Mouse (Mus musculus): ENCODE measurements around the gene Nans.
A peak's percentile ranks its signal among the peaks of the same experiment; 100 is the strongest.

Nans gene

GRCm38 (mm10) chr4:46489028-46489925 is at the start of gene Nans:
Gene Nans, plus strand, starts transcription at chr4:46489248.
- DNase-seq, result peak; percentile 94 to 95

- DNase-seq, result no peak
Measured at GRCm38 (mm10) chr4:46442501-46442900, 46.5 kb upstream of the Nans start.

DNA sequence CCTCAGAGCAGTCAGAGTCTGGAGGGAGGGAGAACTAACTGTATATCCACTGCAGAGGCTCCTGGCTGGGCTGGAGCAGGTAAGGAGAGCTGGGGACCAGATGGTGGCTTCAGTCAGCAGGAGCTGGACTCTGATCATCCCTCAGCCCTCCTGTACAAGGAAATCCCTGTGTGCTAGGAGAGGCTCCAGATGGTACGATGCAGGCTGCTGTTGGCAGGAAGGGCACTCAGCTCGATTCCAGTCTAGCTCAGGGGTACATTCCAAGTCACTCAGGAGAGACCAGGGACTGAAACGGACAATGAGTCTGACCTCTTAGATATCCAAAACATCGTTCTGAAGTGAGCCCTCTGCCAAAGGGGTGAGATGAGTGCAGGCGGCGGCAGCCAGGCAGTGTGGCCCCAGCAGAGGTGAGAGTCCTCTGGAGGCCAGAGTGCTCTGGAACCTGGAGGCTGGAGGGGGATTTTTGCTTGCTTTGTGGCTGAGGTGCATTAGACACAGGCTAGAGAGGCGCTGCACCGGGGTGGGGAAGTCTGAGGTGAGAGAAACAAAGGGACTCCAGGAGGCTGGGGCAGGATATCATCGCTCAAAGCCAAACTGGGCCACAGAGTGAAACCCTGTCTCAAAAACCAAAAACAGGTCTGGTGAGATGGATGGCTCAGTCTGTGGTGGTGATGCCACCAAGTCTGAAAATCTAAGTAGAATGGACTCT is 43.7 kb upstream of the Nans start:
- DNase-seq, result no peak

- no peak for DNase-seq
Measured at GRCm38 (mm10) chr4:46447461-46447860, 41.6 kb upstream of the Nans start.

DNA sequence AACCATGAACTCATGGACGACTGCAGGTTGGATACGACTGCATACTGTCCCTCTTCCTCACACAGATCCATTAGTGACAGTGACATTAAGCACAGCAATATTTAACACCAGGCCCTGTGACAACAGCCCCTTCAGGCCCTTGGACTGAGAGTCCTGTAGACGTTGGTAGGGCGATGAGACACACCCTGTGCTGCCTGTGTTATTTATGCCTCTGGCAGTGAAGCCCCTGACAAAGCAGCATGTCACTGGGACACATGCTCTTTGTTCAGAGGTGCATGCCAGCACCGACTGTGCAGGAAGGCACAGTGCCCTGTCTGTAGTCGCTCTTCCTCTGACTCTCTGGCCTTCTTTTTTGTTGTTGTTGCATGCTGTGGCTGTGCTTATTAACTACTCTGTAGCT is 40.2 kb upstream of the Nans start:
- DNase-seq, result peak in 1 of 2 experiments; percentile 44

DNA sequence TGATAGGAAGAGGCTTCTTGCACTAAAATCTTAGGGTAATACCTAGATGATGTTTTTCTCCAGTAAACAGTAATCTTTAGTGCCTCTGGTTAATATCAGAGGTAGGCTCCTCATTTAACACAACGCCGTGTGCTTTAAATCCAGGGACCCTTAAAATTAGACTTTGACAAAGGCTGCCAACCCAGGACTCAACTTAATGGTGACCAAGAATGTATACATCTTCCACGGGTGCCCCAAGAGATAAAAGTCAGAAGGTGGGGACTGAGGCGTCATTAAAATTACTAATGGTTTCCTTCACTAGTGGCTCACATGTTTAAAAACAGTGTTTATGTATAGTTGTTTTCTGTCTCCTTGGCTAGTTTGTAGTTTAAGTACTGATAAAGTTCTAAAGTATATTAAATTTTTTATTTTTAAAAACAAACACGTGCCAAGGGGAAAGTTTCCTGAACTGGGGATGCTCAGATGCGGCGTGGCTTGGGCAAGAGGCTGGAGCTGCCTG is 39.0 kb upstream of the Nans start:
- DNase-seq, result no peak

DNA sequence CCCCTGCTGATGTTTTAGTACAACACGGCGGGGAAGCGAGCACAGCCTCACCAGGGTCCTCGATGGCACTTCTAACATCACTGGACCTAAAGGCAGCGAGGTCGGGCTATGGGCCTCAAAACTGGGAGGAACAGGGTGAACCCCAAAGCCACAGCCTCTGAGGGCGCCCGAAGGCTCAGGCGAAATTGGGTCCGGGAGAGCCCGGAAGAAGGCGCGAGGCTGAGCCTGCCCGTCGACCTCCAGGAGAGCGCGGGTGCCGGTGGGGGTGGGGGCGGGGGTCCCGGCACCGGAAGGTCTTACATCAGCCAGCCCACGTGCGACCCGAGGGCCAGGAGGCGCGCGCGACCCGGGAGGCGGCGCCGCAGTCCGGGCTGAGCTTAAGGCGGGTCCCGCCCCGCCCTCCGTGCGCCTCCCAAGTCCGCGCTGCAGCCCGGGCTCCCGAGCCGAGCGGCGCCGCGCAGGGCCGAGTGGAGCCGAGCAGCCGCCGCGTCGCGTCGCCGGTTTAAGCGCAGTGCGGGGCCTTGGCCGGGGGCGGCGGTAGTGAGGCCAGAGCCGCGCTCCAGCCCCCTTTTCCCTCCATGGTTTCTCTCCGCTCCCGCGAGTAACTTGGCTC is 38.4 kb upstream of the Nans start, which contains the start of gene Anp32b:
TSS of gene Anp32b (plus strand) at position 384 of the 613 bp plus-strand sequence.
- peak; percentile 86 for DNase-seq

DNA sequence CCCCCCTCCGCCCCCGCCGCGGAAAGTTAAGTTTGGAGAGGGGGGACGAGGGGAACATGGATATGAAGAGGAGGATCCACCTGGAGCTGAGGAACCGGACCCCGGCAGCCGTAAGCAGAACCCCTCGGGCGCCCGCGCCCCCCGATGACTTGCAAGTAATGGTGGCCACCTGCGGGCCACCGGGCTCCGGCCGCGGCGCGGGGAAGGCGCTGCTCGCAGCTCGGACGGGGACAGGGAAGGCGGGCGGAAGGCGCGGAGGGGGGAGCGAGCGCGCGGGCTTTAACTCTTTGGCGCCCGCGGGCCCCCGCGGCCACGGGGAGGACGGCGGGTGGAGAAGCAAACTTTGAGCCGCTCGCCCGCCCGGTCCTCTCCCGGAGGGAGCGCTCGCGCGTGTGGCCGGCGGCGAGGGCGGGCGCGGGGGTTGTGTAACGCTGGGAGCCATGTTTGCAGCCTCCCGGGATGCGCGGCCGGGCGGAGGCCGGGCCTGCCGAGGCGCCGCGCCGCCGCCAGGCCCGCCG is 37.7 kb upstream of the Nans start:
- DNase-seq, result peak; percentile 64 to 73

DNA sequence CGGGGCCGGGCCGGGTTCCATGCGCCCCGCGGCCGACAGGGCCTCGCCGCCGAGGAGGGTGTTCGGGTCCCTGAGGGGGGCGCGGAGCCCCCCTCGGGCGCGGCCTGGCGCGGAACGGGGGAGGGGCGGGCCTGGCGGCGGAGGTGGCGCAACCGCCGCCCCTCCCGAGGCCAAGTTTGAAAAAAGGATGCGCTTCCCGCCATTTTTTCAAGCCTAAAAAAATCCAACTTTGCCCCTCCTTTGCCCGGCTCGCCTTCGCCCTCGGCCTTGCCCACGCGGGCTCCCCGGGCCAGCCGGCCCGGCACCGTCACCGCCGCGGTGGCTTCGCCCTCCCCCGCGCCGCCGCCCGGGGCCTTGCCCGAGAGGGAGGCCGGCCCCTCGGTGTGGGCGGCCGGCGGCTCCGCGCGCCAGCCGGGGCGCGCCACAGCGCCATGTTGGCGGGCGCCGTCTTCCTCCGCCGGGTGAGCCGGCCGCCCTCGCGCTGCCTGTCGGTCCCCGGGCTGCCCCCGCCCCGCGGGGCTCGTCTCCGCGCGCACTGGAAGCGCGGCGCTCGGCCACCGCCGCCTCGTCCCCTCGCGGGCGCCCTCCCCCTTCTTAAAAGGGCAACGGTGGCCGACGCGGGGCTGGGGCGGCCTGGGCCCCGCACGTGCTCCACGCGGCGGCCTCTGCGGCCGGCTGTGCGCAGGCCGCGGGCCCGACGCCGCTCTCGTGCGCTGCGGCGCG is 37.1 kb upstream of the Nans start:
- peak; percentile 48 to 61 for DNase-seq

DNA sequence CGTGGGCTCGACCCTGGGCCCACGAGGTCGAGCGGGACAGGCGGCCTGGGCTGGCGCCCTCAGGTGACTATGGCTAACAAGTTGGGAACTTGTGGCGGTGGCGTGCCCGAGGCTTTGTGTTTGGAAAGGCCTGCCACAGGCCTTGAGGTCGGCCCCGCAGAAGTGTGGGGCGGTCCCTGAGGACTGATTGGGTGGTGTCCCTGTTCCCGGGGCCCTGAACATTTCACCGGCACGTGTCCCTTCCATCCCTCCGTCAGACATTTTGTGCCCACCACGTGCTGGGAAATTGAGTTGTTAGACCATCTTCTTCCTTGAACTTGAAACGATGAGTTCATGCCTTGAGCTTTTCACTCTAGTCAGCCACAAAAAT is 36.6 kb upstream of the Nans start:
- DNase-seq, result peak; percentile 36 to 64

DNA sequence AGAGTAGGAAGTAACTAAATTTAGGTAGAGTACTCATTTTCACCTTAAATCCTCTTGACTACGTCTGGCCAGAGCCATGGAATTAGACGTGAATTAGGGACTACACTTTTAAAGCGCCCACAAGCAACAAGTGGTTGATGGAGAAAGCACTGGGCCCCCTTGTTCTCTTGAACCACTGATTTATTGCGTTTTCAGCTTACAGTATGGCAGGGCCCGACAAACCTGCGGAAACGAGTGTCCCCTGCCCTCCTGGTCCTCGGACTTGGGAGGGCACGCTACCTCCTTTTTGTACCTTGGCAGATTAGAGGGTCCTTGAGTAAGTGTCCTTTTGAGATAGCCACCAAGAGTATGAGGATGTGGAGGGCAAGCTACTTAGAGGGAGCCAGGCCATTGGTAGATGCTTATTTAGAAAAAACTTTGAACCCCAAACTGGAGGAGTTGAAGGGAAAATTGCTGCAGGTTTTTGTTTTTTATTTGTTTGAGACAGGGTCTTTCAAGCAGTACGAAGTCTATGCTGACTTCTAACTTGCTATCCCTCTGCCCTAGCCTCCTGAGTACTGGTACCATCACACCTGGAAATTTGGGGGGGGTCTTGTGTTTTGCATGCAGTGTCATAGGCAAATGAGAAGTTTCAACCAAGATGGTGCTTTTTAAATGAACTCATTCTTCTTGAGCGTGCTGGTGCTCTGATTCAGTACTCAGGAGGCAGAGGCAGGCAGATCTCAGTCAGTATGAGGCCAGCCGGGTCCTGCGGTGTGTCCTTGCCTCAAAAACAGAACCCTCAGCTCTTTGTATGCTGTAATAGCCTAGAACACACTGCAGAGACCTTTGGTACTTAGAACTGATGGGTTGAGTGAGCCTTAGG is 36.0 kb upstream of the Nans start:
- DNase-seq, result no peak

DNA sequence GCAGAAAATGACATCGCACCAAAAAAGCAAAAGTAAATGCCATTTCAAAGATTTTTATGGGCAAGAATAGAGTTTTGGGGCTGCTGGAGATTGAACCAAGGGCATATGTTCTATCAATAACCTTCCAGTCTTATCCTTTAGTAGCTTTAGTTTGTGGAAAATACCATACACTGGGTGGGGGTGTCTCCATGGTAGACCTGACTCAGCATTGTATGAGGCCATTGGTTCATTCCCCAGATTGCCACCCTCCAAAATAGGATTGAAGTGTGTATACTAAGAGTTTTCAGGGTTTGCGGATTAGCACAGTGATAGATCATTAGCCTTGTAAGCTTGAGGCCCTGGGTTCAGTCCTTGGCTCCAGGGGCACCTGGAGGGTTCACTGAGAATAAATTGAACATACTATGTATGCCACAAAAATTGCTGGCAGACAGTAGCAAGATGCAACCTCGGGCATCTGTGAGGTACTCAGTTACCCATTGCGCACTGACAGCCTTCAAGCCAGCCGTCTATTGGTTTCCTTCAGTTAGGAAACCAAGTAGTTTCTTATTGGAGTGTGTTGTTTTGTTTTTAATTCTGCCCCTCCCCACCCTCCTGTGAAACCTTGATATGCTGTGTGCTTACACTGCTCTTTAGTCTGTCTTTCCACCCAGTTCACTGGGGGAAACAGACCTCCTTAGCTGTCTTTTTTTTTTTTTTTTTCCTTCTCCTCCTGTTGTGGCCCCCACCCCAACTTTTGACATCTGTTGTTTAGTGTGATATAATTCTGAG is 34.8 kb upstream of the Nans start:
- no peak for DNase-seq

DNA sequence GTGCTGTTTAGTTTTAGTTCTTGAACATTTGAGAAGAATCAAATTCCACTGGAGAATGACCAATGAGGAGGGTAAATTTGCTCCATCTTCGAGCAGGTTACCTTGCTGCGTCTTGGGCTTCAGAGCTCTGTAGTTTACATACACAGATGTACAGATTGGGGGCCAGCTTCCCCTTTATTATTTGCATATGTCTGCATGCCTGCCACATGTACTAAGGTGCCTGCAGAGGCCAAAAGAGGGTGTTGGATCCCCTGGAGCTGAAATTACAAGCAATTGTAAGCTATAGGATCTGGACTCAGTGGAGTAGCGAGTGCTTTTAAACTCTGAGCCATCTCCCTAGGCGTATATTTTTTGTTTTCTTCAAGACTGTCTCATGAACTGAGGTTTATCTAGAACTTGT is 32.3 kb upstream of the Nans start:
- no peak for DNase-seq

DNA sequence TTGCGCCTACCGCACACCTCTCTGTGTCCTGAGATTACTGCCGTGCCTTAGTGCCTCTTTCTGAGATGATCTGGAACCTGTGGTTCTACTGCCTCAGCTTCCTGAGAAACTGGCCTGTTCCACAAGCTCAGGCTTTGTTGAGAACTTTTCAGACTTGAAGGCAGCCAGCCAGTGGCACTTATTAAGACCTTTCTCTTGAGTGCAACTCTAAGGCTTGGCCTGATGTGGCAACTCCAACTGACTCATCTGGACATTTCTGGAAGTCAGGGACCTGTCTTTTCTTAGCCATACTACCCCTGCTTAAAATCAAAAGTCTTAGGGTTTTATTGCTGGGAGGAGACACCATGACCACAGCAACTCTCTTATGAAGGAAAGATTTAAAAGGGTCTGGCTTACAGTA is 31.9 kb upstream of the Nans start:
- no peak for DNase-seq

DNA sequence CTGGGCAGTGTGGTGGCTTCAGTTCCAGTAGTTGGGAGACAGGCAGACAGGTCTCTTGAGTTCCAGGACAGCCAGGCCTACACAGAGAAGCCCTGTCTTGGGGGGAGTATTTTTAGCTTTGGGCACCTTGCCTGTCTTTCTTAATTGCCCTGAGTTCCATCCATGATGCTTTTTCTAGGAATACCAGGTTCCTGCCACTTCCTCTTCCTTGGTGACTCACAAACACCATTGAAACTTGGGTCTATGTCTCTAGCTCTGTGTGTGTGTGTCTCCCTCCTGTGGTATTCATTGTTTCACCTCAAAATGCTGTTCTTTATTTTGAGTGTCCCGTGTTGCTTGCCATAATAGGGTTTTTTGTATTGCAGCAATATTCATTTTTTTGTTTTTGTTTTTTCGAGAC is 30.6 kb upstream of the Nans start:
- no peak for DNase-seq

DNA sequence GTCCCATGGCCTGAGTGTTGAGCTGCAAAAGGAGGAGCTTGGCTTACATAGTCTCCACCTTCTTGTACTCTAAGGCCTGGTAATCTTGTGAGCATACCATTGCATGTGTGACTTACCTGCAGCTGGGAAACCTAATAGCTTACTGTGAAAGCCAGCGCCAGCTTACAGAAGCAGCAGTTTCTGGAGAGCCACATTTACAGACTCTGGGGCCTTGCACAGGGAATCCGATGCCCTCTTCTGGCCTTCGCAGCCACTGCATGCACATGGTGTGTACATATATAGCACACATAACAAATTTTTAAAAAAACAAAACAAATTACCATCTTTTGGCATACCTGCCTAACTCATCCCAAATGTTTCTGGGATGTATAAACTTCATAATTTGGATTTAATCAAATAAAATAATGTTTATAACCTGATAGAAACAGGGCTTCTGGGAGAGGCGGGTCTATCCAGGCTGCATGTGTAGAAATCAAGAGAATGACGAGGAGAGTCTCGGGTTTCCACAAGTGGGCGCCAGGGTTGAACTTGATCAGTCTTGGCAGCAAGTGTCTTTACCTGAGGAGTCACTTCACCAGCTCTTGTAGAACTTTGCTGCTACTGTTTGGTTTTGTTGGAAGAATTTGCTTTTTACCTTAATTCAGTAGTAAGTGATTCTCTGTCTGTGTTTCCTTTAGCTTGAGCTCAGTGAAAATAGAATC is 25.8 kb upstream of the Nans start:
- DNase-seq, result no peak

GRCm38 (mm10) chr4:46465740-46466139 is 23.3 kb upstream of the Nans start:
- no peak for DNase-seq

- no peak for DNase-seq
Measured at GRCm38 (mm10) chr4:46475101-46475500, 13.9 kb upstream of the Nans start.

- no peak for DNase-seq
Measured at GRCm38 (mm10) chr4:46479081-46479480, 10.0 kb upstream of the Nans start.

All from thymus, adult 18-20 months (tissue).